Mouse (Mus musculus): ENCODE results near the gene Ube2j2. TPM values are rescaled to one million over a fixed set of nuclear protein-coding genes. Genes with fewer than 3 reads are reported as not detected.

The Ube2j2 gene
- polyA plus RNA-seq, 1 experiment, result 80.7 TPM

DNA sequence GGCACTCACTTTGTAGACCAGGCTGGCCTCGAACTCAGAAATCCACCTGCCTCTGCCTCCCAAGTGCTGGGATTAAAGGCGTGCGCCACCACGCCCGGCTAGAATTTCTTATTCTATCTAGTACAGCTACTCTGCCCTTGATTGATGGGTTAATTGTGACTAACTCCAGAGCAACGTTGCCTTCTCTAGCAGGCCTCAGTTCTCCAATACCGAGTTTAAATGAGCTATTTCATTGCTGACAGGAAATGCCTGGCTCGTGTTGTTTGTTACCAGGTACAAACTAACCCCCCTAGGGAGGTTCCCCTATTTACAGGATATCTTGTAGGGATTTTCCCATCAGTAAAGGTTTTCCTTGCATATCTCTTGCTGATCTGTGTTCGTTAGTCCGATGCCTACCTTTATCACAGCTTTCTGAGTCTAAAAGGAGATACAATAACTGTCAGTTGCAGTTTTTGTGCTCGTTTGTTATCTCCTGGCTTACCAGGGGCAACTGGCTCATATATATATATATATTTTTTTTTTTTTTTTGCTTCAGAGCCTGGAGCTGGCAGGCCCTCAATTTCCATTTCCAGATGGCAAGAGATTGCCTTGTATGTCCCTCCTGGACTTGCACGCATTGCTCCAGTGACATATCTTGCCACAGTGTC lies 37.9 kb downstream of the Ube2j2 start:
- no peaks in the 10 kb centered on the region; the same call in 1 of the 2 replicates for H3K4me1 ChIP-seq (ENCODE audit: control insufficient read depth, insufficient read depth, low read length)
- TF ChIP-seq CTCF (IDR thresholded peaks at IDR 0.05; ENCODE audit: control insufficient read depth, insufficient read depth, insufficient replicate concordance, low read depth, low read length) (no peak), POLR2A (IDR thresholded peaks at IDR 0.05; ENCODE audit: control insufficient read depth, low read depth, low read length) (no peak)
- H3K27ac ChIP-seq (ENCODE audit: control insufficient read depth, insufficient read depth, low read depth, low read length), result no peak overlapping the region
- no peaks in the 10 kb centered on the region for H3K27me3 ChIP-seq (ENCODE audit: control insufficient read depth, insufficient read depth, low read length)
- no peak overlapping the region for H3K4me3 ChIP-seq (ENCODE audit: control insufficient read depth, low read depth, low read length)
- H3K36me3 ChIP-seq (ENCODE audit: control insufficient read depth, insufficient read depth, low read length), result no peaks in the 10 kb centered on the region

DNA sequence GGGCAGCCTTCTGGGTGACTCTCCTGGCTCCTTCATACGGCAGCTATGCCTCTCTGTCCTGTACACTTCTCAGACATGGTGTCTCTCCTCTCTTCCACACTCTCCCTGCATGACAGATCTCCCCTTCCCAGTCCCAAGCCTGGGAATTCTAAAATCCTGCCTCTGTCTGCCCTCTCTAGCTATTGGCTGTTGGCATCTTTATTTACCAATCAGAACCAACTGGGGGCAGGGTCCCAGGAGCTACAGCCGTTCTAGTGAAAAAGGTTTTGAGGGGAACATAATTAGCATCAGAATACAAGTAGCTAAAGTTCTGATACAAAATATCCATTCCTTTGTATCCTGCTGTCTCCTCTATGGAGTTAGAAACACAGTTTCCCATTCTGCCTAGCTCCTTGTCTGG lies 40.2 kb downstream of the Ube2j2 start:
- TF ChIP-seq CTCF (IDR thresholded peaks at IDR 0.05; ENCODE audit: control insufficient read depth, insufficient read depth, insufficient replicate concordance, low read depth, low read length), result no peak
- no peak for TF ChIP-seq POLR2A (IDR thresholded peaks at IDR 0.05; ENCODE audit: control insufficient read depth, low read depth, low read length)
- no peaks in the 10 kb centered on the region for H3K36me3 ChIP-seq (ENCODE audit: control insufficient read depth, insufficient read depth, low read length)
- H3K27ac ChIP-seq (ENCODE audit: control insufficient read depth, insufficient read depth, low read depth, low read length), result no peak overlapping the region

DNA sequence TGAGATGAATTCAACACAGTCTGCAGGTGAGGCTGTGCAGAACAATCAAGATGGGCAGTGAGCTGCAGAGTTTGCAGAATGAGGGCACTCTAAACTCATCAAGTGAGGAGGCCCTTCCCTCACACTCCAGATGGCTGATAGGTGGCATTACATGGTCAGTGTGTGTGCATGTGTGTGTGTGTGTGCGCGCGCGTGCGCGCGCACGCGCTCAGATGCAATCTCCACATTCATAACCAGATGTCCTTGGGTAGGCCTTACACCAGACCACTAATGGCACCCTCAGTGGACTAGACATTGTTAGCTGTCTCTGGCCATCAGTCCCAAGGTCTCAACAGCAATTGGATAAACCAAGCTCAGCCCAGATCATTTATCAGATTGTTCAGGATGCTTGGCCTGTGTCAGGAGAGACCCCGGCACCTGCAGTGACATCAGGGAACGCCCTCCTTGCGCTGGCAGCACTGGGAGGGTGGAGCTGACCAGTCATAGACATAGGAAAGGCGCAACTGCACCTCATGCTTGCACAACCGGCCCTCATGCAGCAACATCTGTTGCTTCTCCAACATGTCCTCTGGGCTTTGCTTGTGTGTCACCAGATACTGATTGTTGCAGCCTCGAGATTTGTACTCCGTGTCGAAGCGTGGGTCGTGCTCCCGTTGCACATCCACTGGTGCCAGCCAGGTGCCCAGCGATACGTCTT lies 47.7 kb downstream of the Ube2j2 start:
- TF ChIP-seq POLR2A (IDR thresholded peaks at IDR 0.05; ENCODE audit: control insufficient read depth, low read depth, low read length), result no peak
- H3K27me3 ChIP-seq (ENCODE audit: control insufficient read depth, insufficient read depth, low read length), result no peaks in the 10 kb centered on the region
- no peaks in the 10 kb centered on the region for H3K36me3 ChIP-seq (ENCODE audit: control insufficient read depth, insufficient read depth, low read length)
- H3K4me3 ChIP-seq (ENCODE audit: control insufficient read depth, low read depth, low read length), result peak overlapping the region; percentile 92
- H3K27ac ChIP-seq (ENCODE audit: control insufficient read depth, insufficient read depth, low read depth, low read length), result peak overlapping the region; percentile 88; the same call in 1 of the 2 replicates
- peaks cover 10% of the 10 kb centered on the region for H3K4me1 ChIP-seq (ENCODE audit: control insufficient read depth, insufficient read depth, low read length)

More for the DNA sequence above, 40.2 kb downstream of the Ube2j2 start:
- Histone ChIP-seq H3K4me1 (ENCODE audit: control insufficient read depth, insufficient read depth, low read length) (no peaks in the 10 kb centered on the region; the same call in 1 of the 2 replicates), H3K27me3 (ENCODE audit: control insufficient read depth, insufficient read depth, low read length) (no peaks in the 10 kb centered on the region), H3K4me3 (ENCODE audit: control insufficient read depth, low read depth, low read length) (peak overlapping the region; percentile 53)

DNA sequence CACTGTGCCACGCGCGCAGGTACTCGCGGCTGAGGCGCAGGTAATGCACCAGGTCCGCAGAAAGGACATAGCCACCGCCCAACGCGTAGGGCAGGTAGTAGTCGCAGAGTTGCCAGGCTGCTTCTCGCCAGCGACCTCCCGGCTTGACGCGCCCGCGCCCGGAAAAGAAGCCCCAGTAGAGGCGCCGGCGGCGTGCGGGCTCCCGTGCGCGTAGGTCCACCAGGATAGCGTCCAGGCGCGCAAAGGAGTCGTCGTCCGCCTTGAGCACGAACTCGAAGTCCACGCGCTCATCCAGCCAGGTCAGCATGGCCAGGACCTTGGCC lies 48.2 kb downstream of the Ube2j2 start:
- no peaks in the 10 kb centered on the region for H3K36me3 ChIP-seq (ENCODE audit: control insufficient read depth, insufficient read depth, low read length)
- no peaks in the 10 kb centered on the region for H3K27me3 ChIP-seq (ENCODE audit: control insufficient read depth, insufficient read depth, low read length)
- H3K27ac ChIP-seq (ENCODE audit: control insufficient read depth, insufficient read depth, low read depth, low read length), result peak overlapping the region; percentile 88
- peaks cover 10% of the 10 kb centered on the region for H3K4me1 ChIP-seq (ENCODE audit: control insufficient read depth, insufficient read depth, low read length)
- peak overlapping the region; percentile 92 for H3K4me3 ChIP-seq (ENCODE audit: control insufficient read depth, low read depth, low read length)
- no peak for TF ChIP-seq POLR2A (IDR thresholded peaks at IDR 0.05; ENCODE audit: control insufficient read depth, low read depth, low read length)
- TF ChIP-seq CTCF (IDR thresholded peaks at IDR 0.05; ENCODE audit: control insufficient read depth, insufficient read depth, insufficient replicate concordance, low read depth, low read length), result no peak

DNA sequence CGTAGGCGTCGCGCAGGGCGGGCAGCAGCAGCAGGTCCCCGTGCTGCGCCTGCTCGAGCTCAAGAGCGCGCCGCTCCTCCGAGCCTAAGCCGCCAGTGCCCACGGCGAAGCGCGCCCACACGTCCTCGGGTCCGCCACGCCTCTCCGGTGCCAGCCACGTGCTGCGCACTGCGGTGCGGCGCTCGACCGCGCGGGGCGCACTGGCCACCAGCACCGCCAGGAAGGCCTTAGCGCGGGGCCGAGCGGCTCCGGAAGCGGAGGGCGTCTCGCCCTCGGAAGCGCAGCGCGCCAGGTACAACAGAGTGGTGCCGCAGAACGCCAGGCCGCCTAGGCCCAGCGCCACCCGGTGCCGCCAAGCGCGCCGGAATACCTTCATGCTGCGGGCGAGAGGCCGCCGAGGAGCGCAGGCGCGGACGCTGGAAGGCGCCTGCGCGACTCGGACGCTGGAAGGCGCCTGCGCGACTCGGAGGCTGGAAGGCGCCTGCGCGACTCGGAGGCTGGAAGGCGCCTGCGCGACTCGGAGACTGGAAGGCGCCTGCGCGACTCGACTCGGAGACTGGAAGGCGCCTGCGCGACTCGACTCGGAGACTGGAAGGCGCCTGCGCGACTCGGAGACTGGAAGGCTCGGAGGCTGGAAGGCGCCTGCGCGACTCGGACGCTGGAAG lies 48.7 kb downstream of the Ube2j2 start, which contains the start of the genes B3galt6 and Sdf4:
TSS of gene B3galt6 (minus strand) at position 409 of the 665 bp plus-strand sequence.
TSS of gene Sdf4 (plus strand) at position 632 of the 665 bp plus-strand sequence.
- H3K4me3 ChIP-seq (ENCODE audit: control insufficient read depth, low read depth, low read length), result peak within 1 kb of the TSS; percentile 92
- TF ChIP-seq CTCF (IDR thresholded peaks at IDR 0.05; ENCODE audit: control insufficient read depth, insufficient read depth, insufficient replicate concordance, low read depth, low read length), result peak; percentile 69
- TF ChIP-seq POLR2A (IDR thresholded peaks at IDR 0.05; ENCODE audit: control insufficient read depth, low read depth, low read length), result peak; percentile 76
- H3K27me3 ChIP-seq (ENCODE audit: control insufficient read depth, insufficient read depth, low read length), result no peaks in the 10 kb centered on the region
- no peaks in the 10 kb centered on the region for H3K36me3 ChIP-seq (ENCODE audit: control insufficient read depth, insufficient read depth, low read length)
- peak within 1 kb of the TSS; percentile 94 for H3K27ac ChIP-seq (ENCODE audit: control insufficient read depth, insufficient read depth, low read depth, low read length)
- H3K4me1 ChIP-seq (ENCODE audit: control insufficient read depth, insufficient read depth, low read length), result peaks cover 10% of the 10 kb centered on the region

DNA sequence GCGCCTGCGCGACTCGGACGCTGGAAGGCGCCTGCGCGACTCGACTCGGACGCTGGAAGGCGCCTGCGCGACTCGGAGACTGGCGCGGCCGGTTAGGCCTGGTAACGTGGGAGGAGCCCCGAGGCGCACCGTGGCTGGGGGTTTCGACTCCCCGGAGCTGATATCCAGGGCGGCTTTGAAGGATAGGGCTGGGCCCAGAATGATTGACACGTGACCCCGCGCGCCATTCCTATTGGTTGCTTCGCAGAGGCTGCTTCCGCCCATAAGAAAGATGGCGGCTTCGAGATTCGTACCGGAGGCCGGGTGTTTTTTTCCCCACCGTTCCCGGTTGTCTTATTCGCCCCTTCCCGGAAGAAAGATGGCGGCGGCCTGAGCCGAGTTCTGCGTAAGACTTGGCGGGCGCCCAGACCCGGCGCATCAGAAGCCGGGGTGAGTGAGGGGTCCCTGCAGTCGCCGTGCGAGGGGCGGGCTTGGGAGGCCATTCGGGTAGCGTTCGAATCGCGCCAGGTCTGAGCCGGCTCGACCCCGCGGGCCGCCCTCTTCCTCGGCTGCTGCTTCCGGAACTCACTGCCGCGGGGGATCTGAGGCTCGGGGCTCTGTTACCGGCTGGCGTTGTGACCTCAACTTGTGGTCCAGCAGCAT lies 49.4 kb downstream of the Ube2j2 start:
- peak overlapping the region; percentile 94 for H3K27ac ChIP-seq (ENCODE audit: control insufficient read depth, insufficient read depth, low read depth, low read length)
- H3K4me1 ChIP-seq (ENCODE audit: control insufficient read depth, insufficient read depth, low read length), result peaks cover 10% of the 10 kb centered on the region
- H3K27me3 ChIP-seq (ENCODE audit: control insufficient read depth, insufficient read depth, low read length), result no peaks in the 10 kb centered on the region
- no peaks in the 10 kb centered on the region; the same call in 1 of the 2 replicates for H3K36me3 ChIP-seq (ENCODE audit: control insufficient read depth, insufficient read depth, low read length)
- TF ChIP-seq CTCF (IDR thresholded peaks at IDR 0.05; ENCODE audit: control insufficient read depth, insufficient read depth, insufficient replicate concordance, low read depth, low read length) (no peak), POLR2A (IDR thresholded peaks at IDR 0.05; ENCODE audit: control insufficient read depth, low read depth, low read length) (peak; percentile 12; the same call in 1 of the 2 replicates)
- H3K4me3 ChIP-seq (ENCODE audit: control insufficient read depth, low read depth, low read length), result peak overlapping the region; percentile 91

DNA sequence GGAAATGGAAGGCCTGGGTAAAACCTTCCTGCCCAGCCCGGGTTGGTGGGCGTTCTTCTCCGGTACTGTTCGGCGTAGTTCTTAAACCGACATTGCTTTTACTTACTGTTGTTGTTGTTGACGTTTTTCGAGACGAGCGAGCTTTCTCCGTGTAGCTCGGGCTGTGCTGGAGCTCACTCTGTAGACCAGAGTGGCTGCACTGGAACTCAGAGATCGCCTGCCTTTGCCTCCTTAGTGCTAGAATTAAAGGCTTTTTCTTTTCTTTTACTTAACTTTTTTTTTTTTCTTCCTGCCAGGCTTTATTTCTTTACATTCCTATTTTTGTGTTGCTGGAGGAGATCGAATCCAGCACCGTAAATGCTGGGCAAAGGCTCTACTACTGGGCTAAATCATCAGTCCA lies 50.0 kb downstream of the Ube2j2 start:
- H3K27me3 ChIP-seq (ENCODE audit: control insufficient read depth, insufficient read depth, low read length), result no peaks in the 10 kb centered on the region
- peak overlapping the region; percentile 94 for H3K27ac ChIP-seq (ENCODE audit: control insufficient read depth, insufficient read depth, low read depth, low read length)
- H3K36me3 ChIP-seq (ENCODE audit: control insufficient read depth, insufficient read depth, low read length), result no peaks in the 10 kb centered on the region; the same call in 1 of the 2 replicates
- H3K4me1 ChIP-seq (ENCODE audit: control insufficient read depth, insufficient read depth, low read length), result peaks cover 10% of the 10 kb centered on the region
- no peak for TF ChIP-seq CTCF (IDR thresholded peaks at IDR 0.05; ENCODE audit: control insufficient read depth, insufficient read depth, insufficient replicate concordance, low read depth, low read length)
- no peak for TF ChIP-seq POLR2A (IDR thresholded peaks at IDR 0.05; ENCODE audit: control insufficient read depth, low read depth, low read length)
- peak overlapping the region; percentile 91 for H3K4me3 ChIP-seq (ENCODE audit: control insufficient read depth, low read depth, low read length)

Data from testis, adult 2 months (tissue).